Mouse (Mus musculus): Measurements from ENCODE around the gene Ugt1a10.
"Not testable (repeated sequence)": the region's sequence is repeated elsewhere in the genome, so short reads cannot be mapped to it uniquely, and the experiment has no call there.

Ugt1a10 gene

DNA sequence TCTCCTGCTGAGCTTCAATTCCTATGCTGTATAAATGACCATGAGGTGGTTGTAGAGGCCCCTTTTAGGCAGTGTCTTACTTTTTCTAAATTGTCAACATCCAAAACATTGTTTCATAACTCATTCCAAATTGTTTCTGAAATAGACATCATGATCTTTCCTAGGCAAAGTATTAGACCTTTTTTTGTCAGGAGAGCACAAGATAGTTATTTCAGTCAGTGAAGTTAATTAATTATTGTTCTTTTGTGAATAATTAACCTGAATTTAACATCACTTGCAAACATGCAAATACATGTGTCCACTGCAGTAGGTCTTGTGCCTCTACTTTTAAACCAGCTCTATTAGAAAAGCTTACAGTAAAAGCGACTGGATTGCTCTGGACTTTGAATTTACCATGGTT lies at the start of gene Ugt1a10:
TSS of gene Ugt1a10 (plus strand) at position 301 of the 400 bp plus-strand sequence.
- in situ Hi-C loops (cut with MseI, MboI): no loop called here

DNA sequence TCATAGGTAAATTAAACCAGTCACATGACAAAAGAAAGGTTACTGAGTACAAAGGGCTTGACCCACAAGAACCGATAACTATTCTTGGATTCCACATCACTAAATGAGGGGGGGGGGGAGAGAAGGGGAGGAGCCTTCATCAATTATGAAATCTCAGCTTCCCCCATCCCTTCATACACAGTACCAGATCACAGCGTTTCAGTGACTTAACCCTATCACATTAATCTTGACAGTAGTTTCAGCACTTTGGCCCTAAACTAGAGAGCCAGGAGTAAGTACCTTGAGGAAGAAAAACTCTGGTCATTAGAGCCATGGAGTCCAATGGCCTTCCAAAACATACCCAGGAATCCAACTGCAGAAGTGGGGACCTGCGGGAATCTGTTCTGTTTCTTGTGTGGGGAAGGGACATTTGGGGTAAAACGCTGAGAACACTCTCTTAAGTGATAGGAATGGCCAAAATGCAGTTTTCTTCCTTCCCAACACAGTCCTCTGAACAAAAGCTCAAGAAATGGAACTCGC lies 47.4 kb upstream of the Ugt1a10 start:
- in situ Hi-C loops (cut with MseI, MboI): no loop called here

- in situ Hi-C loops (cut with MseI, MboI): no loop called here
Observed at GRCm38 (mm10) chr1:88008211-88008697, 46.9 kb upstream of the Ugt1a10 start, which contains the start of gene Usp40. Gene Usp40, minus strand, starts transcription at chr1:88008551.

DNA sequence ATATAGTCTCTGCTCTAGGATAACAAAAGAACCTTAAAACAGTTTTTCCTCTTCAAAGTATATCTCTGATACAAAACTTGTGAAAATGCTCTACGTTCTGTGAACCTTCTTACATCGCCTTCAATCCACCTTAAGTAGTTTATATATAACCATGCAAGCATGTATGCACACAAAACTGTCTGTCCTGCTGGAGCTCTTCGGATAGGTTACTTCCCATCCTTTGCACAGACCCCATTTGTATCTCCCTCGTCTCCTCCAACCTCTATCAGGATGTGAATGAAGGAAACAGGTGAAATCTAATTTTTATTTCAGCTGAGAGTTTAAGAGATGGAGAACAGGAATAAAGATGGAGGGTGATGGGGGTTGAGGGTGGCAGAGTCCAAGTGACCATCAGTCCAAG lies 46.5 kb upstream of the Ugt1a10 start:
- in situ Hi-C loops (cut with MseI, MboI): no loop called here

GRCm38 (mm10) chr1:88009521-88009920 lies 45.7 kb upstream of the Ugt1a10 start:
- in situ Hi-C loops (cut with MseI, MboI): no loop called here

DNA sequence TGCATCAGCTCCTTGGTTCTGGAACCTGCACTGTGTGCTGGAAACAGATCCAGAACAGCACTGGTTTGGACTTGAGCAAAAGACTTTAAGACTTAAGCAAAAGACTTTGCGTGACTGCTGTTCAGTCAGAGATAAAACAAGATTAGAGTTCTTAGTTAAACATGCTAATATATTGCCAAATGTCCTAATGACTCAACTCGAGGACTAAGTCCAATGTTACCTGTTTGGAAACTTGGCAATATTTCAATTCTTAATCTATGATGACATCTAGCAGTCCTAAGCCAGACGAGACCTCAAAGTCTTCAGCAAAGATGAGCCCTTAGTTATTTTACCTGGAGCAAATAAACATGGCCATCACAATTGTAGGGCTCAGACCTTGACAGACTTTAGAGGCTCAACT lies 41.5 kb upstream of the Ugt1a10 start:
- in situ Hi-C loops (cut with MseI, MboI): no loop called here

DNA sequence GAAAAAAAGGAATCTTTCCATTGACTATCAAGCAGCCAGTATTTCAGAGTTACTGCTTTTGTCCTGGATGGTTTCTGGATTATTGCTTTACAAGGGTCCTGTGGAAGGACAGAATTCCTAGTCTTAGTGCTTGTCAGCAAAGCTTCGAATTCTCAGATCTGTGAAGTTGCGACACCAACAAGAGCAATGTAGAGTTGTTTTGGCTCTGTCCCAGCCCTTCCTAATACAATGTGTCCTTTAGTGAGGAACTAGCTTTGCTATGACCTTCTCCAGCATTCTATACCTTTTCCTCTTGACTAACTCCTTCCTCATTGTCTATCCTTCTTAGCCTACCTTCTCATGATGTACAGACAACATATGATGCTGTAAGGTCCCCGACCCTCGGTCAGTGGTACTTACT lies 41.0 kb upstream of the Ugt1a10 start:
- in situ Hi-C loops (cut with MseI, MboI): no loop called here

DNA sequence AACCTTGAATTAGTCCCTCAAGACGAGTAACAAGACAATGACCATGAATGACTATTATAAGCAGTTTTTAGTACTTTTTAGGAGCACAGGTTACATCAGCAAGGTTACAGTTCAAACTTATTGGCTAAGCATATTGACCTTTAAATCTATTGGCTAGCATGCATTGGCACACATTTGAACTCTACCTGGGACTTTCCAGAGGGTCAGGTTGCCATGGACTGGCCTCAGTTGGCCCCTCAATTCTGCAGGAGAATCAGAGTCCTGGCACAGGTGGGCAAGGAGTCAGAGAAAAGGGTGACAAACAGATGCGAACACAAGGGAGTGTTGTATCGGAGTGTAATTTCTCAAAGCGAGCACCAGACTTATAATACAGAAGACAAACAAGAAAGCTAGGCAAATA lies 40.5 kb upstream of the Ugt1a10 start:
- in situ Hi-C loops (cut with MseI, MboI): no loop called here

GRCm38 (mm10) chr1:88015371-88015770 lies 39.8 kb upstream of the Ugt1a10 start:
- in situ Hi-C loops (cut with MseI, MboI): no loop called here

- in situ Hi-C loops (cut with MseI, MboI): not testable (repeated sequence)
Observed at GRCm38 (mm10) chr1:88025244-88025643, 29.9 kb upstream of the Ugt1a10 start.

DNA sequence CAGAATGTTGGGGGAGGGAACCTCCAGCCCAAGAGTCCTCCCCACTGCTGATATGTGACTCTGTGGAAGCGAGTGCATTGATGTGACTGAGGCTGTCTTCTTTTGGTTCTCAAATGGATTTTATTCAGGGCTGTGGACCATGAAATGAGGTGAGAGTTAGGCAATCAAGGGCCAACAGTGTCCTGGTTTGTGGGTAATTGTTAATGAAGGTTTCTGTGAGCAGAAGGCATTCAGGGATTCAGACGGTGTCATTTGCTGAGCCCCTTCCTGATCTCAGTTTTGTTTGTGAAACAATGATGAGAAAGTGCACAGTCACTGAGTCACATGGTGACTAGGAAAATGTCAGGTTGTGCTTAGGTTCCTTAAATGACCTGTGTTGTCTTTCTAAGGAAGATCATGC lies 12.1 kb upstream of the Ugt1a10 start:
- in situ Hi-C loops (cut with MseI, MboI): not testable (repeated sequence)

GRCm38 (mm10) chr1:88044832-88045437 lies 10.3 kb upstream of the Ugt1a10 start:
- in situ Hi-C loops (cut with MseI, MboI): not testable (repeated sequence)

GRCm38 (mm10) chr1:88047408-88047807 lies 7.8 kb upstream of the Ugt1a10 start:
- in situ Hi-C loops (cut with MseI, MboI): not testable (repeated sequence)

- in situ Hi-C loops (cut with MseI, MboI): not testable (repeated sequence)
Observed at GRCm38 (mm10) chr1:88066472-88067102, 11.4 kb downstream of the Ugt1a10 start.

GRCm38 (mm10) chr1:88070495-88070894 lies 15.3 kb downstream of the Ugt1a10 start, which contains the start of gene Ugt1a9:
Gene Ugt1a9, plus strand, starts transcription at chr1:88070800.
- in situ Hi-C loops (cut with MseI, MboI): no loop called here

DNA sequence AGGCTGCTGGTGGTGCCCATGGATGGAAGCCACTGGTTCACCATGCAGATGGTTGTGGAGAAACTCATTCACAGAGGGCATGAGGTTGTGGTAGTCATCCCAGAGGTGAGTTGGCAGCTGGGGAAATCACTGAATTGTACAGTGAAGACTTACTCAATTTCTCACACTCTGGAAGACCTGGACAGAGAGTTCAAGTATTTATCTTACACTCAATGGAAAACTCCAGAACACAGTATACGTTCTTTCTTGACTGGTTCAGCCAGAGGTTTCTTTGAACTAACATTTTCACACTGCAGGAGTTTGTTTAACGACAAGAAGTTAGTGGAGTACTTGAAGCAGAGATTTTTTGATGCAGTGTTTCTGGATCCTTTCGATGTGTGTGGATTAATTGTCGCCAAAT lies 15.7 kb downstream of the Ugt1a10 start:
- in situ Hi-C loops (cut with MseI, MboI): no loop called here

DNA sequence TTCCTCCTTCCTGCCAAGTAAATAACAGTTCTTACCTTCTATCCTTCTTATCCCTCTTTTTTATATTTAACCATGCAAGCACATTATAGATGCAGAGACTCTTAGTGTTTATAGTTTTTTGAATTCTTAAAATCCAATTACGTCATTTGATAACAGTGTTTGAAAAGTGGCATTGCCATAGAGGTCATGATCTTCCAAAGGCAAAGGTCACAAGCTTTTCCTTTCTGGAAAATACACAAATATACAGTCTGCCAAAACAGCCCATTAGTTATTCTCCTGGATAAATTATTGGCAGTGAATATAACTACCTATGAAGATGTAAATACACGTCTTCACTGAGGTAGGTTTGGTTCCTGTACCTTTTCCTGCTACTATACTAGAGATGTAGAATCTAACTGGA lies 19.3 kb downstream of the Ugt1a10 start:
- in situ Hi-C loops (cut with MseI, MboI): no loop called here

- in situ Hi-C loops (cut with MseI, MboI): no loop called here
Observed at GRCm38 (mm10) chr1:88077128-88077527, 21.9 kb downstream of the Ugt1a10 start.

DNA sequence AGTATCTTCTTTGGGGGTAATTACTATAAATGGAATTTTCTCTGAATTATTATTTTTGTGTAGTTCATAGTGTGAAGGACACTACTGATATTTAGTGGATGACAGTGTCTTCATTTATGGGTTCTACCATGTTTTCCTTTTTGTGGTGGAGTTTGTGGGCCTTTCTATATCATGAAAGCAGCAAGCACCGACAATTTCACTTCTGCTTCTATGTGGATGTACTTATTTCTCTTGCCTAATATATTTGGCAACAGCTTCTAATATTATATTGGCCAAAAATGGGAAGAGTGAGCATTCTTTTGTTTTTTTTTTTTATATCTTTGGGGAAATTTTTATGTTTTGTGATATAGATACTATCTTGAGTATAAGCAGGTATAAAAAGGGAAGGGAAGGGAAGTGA lies 26.5 kb downstream of the Ugt1a10 start:
- in situ Hi-C loops (cut with MseI, MboI): no loop called here

GRCm38 (mm10) chr1:88086125-88086524 lies 30.9 kb downstream of the Ugt1a10 start:
- in situ Hi-C loops (cut with MseI, MboI): no loop called here

DNA sequence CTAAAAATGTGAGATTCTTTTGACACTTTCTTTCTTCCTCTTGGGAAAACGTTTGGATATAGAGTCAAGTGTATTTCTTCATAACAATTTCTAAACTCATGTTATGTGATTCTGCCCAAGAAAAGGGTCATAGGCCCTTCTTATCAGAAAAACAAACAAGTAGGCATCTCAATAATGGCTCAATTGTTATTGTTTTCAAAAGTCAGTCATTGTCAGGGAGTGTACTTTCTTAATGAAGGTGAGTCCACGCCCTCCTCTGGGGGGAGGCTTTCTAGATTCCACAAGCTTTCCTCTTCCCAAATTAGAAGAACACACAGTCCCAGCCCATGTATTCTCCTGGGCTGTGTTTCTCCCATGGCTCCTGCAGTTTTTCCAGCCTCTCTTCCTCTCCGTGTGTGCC lies 32.3 kb downstream of the Ugt1a10 start, which contains the start of gene Ugt1a8:
TSS of gene Ugt1a8 (plus strand) at position 301 of the 400 bp plus-strand sequence.
- in situ Hi-C loops (cut with MseI, MboI): no loop called here

DNA sequence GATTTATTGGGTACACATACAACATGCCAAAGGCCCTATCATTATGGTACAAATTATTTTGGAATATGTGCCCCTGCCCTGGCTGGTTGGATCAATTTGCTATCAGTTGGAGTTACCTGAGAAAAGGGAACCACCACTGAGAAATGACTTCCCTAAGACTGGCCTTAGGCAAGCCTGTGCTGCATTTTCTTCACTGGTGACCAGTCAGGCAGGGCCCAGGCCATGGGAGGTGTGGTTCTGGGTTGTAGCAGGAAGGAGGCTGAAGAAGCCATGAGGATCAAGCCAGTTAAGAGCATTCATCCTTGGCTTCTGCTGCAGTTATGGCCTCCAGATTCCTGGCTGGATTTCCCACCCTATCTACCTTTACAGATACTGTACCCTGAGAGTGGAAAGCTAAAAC lies 37.2 kb downstream of the Ugt1a10 start:
- in situ Hi-C loops (cut with MseI, MboI): no loop called here

GRCm38 (mm10) chr1:88094270-88094676 lies 39.1 kb downstream of the Ugt1a10 start:
- in situ Hi-C loops (cut with MseI, MboI): not testable (repeated sequence)

Data from mouse trophoblast stem cell (cell line).